In genomic region chr5:134747512-134747893, GRCm38 (mm10) we compare ENCODE assay signal across 9 mouse cellular contexts. TPM values are rescaled to one million over a fixed set of nuclear protein-coding genes. Genes with fewer than 3 reads are reported as not detected.
A peak's percentile ranks its signal among the peaks of the same experiment; 100 is the strongest.
DNase-seq lines count a peak whose midpoint lies in the region; ATAC-seq and TF ChIP-seq lines count a peak whose summit lies in the region.
"Had no signal": no experiment of that assay in that cellular context is flagged by ENCODE, and none has a peak within 500 bp of the region (broad histone marks: within the 10 kb centered on the region; RNA-seq: fewer than 3 reads in every experiment).

No protein-coding gene starts in this region.

- no peaks in the 10 kb centered on the region for H3K36me3 ChIP-seq in ES-Bruce4 (ENCODE audit: control insufficient read depth, insufficient read depth, low read length, poor library complexity, severe bottlenecking)
- H3K36me3 ChIP-seq in hindbrain, embryonic 14.5 days (replicated peaks; ENCODE audit: control insufficient read depth, insufficient read depth): no peaks in the 10 kb centered on the region
- H3K36me3 ChIP-seq in lung, embryonic 16.5 days (ENCODE audit: control insufficient read depth, insufficient read depth, low read length): no peaks in the 10 kb centered on the region

- peak overlapping the region; percentile 31 for H3K9ac ChIP-seq in ES-Bruce4 (ENCODE audit: low read depth, poor library complexity, severe bottlenecking)
- H3K9ac ChIP-seq in hindbrain, embryonic 14.5 days: peak overlapping the region; percentile 63
- H3K9ac ChIP-seq in lung, embryonic 16.5 days (ENCODE audit: low read length): peak overlapping the region; percentile 77

- TF ChIP-seq EP300 in ES-Bruce4 (IDR thresholded peaks at IDR 0.05; ENCODE audit: insufficient read depth, low read depth, low read length): no peak

- 10% methylated on average over 5 of the region's 11 CpGs for WGBS in hindbrain, embryonic 14.5 days
- 3% methylated on average over 7 of the region's 11 CpGs for WGBS in lung, embryonic 16.5 days

- DNase-seq in cerebellum, adult 9-11 months: peak; percentile 48
- peak; percentile 94 for DNase-seq in gastrocnemius, adult 2 months
- peak; percentile 44 for DNase-seq in hindbrain, embryonic 14.5 days (ENCODE audit: low spot score)
- DNase-seq in layer of hippocampus, postnatal 36 days: peak; percentile 69 to 75
- DNase-seq in right cerebral cortex, adult 2 months (ENCODE audit: low spot score in 2 of 2): peak; percentile 38 to 59
- DNase-seq in thymus, postnatal 14 days: no peak

- no peak for TF ChIP-seq POLR2A in ES-Bruce4 (IDR thresholded peaks at IDR 0.05; ENCODE audit: insufficient read depth, low read length)

- intact Hi-C loops in gastrocnemius, adult 2 months (cut with DNase I): no loop called here

- peak; percentile 85; the same call in 1 of the 2 replicates for ATAC-seq in hindbrain, embryonic 14.5 days (ENCODE audit: low FRiP score)
- ATAC-seq in lung, embryonic 16.5 days (ENCODE audit: low read depth): peak; percentile 94

- H3K9me3 ChIP-seq in ES-Bruce4 (replicated peaks; ENCODE audit: control insufficient read depth, insufficient read depth, low read length, poor library complexity, severe bottlenecking): no peaks in the 10 kb centered on the region
- no peaks in the 10 kb centered on the region for H3K9me3 ChIP-seq in hindbrain, embryonic 14.5 days (ENCODE audit: control insufficient read depth, low read length)
- no peaks in the 10 kb centered on the region for H3K9me3 ChIP-seq in lung, embryonic 16.5 days (ENCODE audit: control insufficient read depth, low read length)

- H3K4me3 ChIP-seq in ES-Bruce4 (ENCODE audit: low read depth, low read length): no peak overlapping the region
- peak overlapping the region; percentile 82 for H3K4me3 ChIP-seq in gastrocnemius, adult 2 months
- H3K4me3 ChIP-seq in hindbrain, embryonic 14.5 days (replicated peaks; ENCODE audit: low read length): peak overlapping the region; percentile 38
- H3K4me3 ChIP-seq in lung, embryonic 16.5 days (ENCODE audit: low read length): peak overlapping the region; percentile 66

- no peak for TF ChIP-seq CTCF in ES-Bruce4 (IDR thresholded peaks at IDR 0.05; ENCODE audit: low read depth, low read length)
- no peak for TF ChIP-seq CTCF in gastrocnemius, adult 2 months (IDR thresholded peaks at IDR 0.05)

- no peaks in the 10 kb centered on the region for H3K27me3 ChIP-seq in ES-Bruce4 (ENCODE audit: control insufficient read depth, insufficient read depth, low read length, poor library complexity, severe bottlenecking)
- no peaks in the 10 kb centered on the region for H3K27me3 ChIP-seq in hindbrain, embryonic 14.5 days (ENCODE audit: control insufficient read depth, insufficient read depth, low read length)
- no peaks in the 10 kb centered on the region for H3K27me3 ChIP-seq in lung, embryonic 16.5 days (ENCODE audit: control insufficient read depth, insufficient read depth, low read depth, low read length)

- H3K4me2 ChIP-seq in hindbrain, embryonic 14.5 days (replicated peaks): peak overlapping the region; percentile 80
- peak overlapping the region; percentile 80 for H3K4me2 ChIP-seq in lung, embryonic 16.5 days (ENCODE audit: low read depth, low read length)

- H3K27ac ChIP-seq in ES-Bruce4 (ENCODE audit: insufficient read depth, low read length): no peak overlapping the region
- peak overlapping the region; percentile 87 for H3K27ac ChIP-seq in gastrocnemius, adult 2 months
- peak overlapping the region; percentile 27; the same call in 1 of the 2 replicates for H3K27ac ChIP-seq in hindbrain, embryonic 14.5 days
- H3K27ac ChIP-seq in lung, embryonic 16.5 days (ENCODE audit: low read length): peak overlapping the region; percentile 82

- H3K4me1 ChIP-seq in ES-Bruce4 (ENCODE audit: control insufficient read depth, insufficient read depth, low read length): peaks cover 3% of the 10 kb centered on the region
- peaks cover 5% of the 10 kb centered on the region for H3K4me1 ChIP-seq in hindbrain, embryonic 14.5 days (replicated peaks; ENCODE audit: control insufficient read depth, insufficient read depth, low read length)
- peaks cover 28% of the 10 kb centered on the region for H3K4me1 ChIP-seq in lung, embryonic 16.5 days (replicated peaks; ENCODE audit: control insufficient read depth, insufficient read depth, low read length)

RNA-seq across cellular contexts. Expression of gene Eln, which starts 0.4 kb away (rescaled TPM):
- polyA plus RNA-seq in ES-Bruce4 (2011; ENCODE audit: insufficient read depth, insufficient read length, low read depth, missing spikeins): 1.9 and 2.2 TPM in 2 replicates
- 10 to 100 TPM; 17.6 to 31.6 TPM for total RNA-seq in gastrocnemius, adult 2 months (2021)
- polyA plus RNA-seq in hindbrain, embryonic 14.5 days (2014; fragmentation: Nextera tagmentation; extraction: Ambion mirVana): 17.9 and 21.4 TPM in 2 replicates
- 10 to 100 TPM in 1 of 2 experiments, 1 to 10 TPM in 1; 8.9 to 11.4 TPM for total RNA-seq in layer of hippocampus, postnatal 36 days (2021)
- polyA plus RNA-seq in lung, embryonic 16.5 days (2015; fragmentation: Nextera tagmentation; extraction: Ambion mirVana): 570 and 624 TPM in 2 replicates
- total RNA-seq: CH12.LX had no signal

RNA-seq across cellular contexts. Expression of gene Limk1, which starts 59.1 kb away (rescaled TPM):
- polyA plus RNA-seq in ES-Bruce4 (2011; ENCODE audit: insufficient read depth, insufficient read length, low read depth, missing spikeins): 17.9 and 19.1 TPM in 2 replicates
- total RNA-seq in gastrocnemius, adult 2 months (2021): 1 to 10 TPM; 1.5 to 2.2 TPM
- 25.5 and 26.4 TPM in 2 replicates for polyA plus RNA-seq in hindbrain, embryonic 14.5 days (2014; fragmentation: Nextera tagmentation; extraction: Ambion mirVana)
- 10 to 100 TPM; 39.1 to 40.1 TPM for total RNA-seq in layer of hippocampus, postnatal 36 days (2021)
- 8.3 and 9.1 TPM in 2 replicates for polyA plus RNA-seq in lung, embryonic 16.5 days (2015; fragmentation: Nextera tagmentation; extraction: Ambion mirVana)

Comparison
In these comparisons a context has a peak if more than half of its experiments do, and no peak if none do; other contexts are left out.
1. RNA of gene Eln, which starts 0.4 kb away (polyA plus RNA-seq): 570 to 624 TPM in lung, embryonic 16.5 days; 17.9 to 21.4 TPM in hindbrain, embryonic 14.5 days and 1.9 to 2.2 TPM in ES-Bruce4; every median in the first group is over 10 times any median in the second.
2. Peak in every context shown above with its lines, with median percentiles within 50 percentile points of each other: H3K9ac ChIP-seq.